Mouse (Mus musculus): ENCODE data around the gene Tmem88b.
"Not testable (repeated sequence)": the region's sequence is repeated elsewhere in the genome, so short reads cannot be mapped to it uniquely, and the experiment has no call there.

The Tmem88b gene

GRCm38 (mm10) chr4:155788833-155789232 lies 3.2 kb upstream of the Tmem88b start:
- DNase-seq (ENCODE audit: low spot score in 2 of 2), result not testable (repeated sequence)

- DNase-seq (ENCODE audit: low spot score in 2 of 2), result no peak
Observed at GRCm38 (mm10) chr4:155788300-155788699, 2.6 kb upstream of the Tmem88b start.

GRCm38 (mm10) chr4:155785246-155785645 lies 428 bp downstream of the Tmem88b start:
- DNase-seq (ENCODE audit: low spot score in 2 of 2), result no peak

GRCm38 (mm10) chr4:155784081-155784701 lies 1.5 kb downstream of the Tmem88b start:
- peak; percentile 76 to 85 for DNase-seq (ENCODE audit: low spot score in 2 of 2)

GRCm38 (mm10) chr4:155783486-155784080 lies 2.1 kb downstream of the Tmem88b start:
- no peak for DNase-seq (ENCODE audit: low spot score in 2 of 2)

DNA sequence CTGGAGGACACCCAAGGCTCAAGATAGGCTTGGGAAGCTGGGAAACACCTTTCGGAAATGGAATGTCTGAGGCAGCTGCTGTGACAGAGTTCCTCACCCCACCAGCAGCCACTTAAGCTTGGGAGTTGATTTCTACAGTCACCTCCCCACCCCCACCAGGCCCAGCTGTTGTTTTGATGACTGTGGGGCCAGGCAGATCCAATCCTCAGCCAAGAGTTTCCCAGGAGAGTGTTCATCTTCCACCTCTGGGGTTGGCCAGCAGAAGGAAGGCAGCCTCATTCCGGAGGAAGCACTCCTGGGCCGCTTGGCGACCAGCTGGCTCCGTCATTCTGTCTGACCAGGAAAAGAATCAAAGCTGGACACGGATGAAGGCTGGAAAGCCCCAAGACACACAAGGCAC lies 4.8 kb downstream of the Tmem88b start:
- DNase-seq (ENCODE audit: low spot score in 2 of 2), result no peak

DNA sequence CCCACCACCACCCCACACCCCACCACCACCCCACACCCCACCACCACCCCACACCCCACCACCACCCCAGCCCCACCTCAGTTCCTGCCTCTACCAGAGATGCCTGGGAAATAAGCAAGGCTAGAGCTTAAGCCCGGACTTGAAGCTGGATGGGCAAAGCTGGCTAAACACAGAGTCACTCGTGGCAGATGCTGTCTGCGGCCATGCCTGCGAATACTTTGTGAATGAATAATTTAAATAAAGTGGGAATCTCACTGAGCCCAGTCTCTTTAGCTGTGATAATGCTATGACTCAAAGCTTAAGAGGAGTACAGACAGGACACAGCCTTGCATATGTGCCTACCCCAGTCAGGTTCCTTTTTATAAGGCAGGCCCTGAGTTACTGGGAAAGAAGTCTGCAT lies 6.2 kb downstream of the Tmem88b start:
- no peak for DNase-seq (ENCODE audit: low spot score in 2 of 2)

DNA sequence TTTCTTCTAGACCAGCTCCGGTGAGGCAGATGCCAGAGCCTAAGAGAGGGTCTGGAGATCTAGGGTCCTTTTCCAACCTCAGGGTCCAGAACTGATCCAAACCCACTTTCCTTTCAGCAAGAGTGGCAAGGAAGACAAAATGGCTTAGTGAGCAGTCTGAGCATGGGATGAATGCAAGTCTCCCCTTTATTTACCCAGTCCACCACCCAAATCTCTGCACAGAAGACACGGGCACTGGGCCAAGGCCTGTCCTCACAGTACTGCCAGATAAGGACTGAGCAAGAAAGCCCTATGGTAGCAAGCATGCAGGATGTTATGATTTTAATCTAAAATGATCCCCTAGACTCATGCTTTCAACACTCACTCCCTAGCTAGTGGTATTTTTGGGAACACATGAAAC lies 7.9 kb downstream of the Tmem88b start:
- DNase-seq (ENCODE audit: low spot score in 2 of 2), result no peak

GRCm38 (mm10) chr4:155776704-155777335 lies 8.9 kb downstream of the Tmem88b start:
- peak; percentile 58 to 62 for DNase-seq (ENCODE audit: low spot score in 2 of 2)

DNA sequence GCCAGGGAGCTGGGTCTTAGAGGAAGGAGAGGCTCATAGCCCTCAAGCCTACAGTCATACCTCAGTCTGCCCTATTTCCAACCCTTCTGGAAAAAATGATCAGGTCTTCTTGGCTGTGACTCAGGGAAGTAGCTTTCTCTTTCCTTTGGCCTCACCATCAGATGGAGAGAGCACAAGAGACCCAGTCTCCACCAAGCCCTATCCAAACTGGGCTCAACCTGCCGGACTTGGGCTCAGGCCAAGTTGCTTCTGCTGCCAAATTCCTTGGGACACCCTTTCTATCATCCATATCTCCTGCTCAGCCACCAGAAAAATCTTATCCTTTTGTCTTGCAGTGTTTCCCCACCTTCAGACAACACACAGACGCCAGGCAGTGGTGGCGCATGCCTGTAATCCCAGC lies 9.8 kb downstream of the Tmem88b start:
- no peak for DNase-seq (ENCODE audit: low spot score in 2 of 2)

DNA sequence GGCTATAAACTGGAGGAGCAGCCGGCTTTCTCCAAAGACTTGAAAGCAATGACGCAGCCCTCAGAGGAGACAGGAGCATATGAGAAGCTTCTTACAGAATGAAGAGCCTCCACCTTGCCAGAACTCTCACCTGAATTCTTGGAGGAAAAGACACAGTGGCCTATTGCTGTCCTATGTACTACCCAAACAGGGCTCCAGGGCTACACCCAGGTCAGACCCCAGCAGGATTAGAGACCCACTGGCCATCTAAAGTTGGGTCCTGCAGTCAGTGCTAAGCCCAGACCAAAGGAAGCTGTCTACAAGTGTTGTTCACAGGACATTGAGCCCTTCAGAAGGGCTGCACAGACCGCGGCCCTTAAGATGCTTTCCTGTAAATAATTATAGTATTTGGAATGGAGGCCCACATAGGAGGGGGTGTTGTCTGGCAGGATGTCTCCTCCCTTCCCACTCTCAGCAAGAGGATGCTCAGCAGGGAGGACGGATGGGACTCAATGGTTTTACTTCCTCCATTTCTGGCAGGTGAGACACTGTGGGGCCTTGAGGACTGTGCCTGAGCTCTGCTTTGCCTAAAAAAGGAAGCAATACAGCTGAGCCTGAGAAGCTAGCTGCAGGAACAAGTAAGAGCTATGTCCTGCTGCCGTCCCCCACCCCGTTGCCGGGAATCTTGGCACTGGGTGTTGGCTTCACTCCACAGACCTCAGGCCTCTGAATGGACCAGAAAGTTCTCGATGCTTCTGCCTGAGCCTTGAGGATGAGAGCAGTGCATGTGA lies 10.5 kb downstream of the Tmem88b start:
- DNase-seq (ENCODE audit: low spot score in 2 of 2), result peak in 1 of 2 experiments; percentile 47

DNA sequence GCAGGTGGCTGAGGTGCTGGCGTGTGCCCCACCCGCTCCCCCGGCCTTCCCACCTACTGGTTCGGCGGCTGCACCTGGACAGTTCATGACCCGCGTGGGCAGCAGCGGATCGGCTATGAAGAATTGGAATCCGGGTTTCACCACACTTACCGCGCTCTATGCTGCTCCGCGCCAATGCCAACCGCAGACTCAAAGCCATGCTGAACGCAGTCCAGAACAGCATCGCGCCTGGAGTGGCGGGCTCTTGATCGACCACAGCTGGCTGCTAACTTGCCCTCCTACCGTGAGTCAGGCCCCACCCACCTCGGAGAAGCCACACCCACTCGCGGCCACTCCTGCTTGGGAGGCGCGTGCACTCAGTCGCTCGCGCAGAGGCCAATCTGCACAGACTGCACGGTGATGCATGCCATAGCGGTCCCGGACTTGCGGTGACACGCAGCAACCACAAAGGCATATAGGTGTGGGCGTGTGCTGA lies 11.4 kb downstream of the Tmem88b start, which contains the start of gene Vwa1:
Gene Vwa1 (minus strand): TSS at position 419 of the 475 bp plus-strand sequence.
- peak; percentile 85 to 88 for DNase-seq (ENCODE audit: low spot score in 2 of 2)

- no peak for DNase-seq (ENCODE audit: low spot score in 2 of 2)
Observed at GRCm38 (mm10) chr4:155773335-155774078, 12.2 kb downstream of the Tmem88b start.

GRCm38 (mm10) chr4:155772786-155773185 lies 12.9 kb downstream of the Tmem88b start:
- no peak for DNase-seq (ENCODE audit: low spot score in 2 of 2)

DNA sequence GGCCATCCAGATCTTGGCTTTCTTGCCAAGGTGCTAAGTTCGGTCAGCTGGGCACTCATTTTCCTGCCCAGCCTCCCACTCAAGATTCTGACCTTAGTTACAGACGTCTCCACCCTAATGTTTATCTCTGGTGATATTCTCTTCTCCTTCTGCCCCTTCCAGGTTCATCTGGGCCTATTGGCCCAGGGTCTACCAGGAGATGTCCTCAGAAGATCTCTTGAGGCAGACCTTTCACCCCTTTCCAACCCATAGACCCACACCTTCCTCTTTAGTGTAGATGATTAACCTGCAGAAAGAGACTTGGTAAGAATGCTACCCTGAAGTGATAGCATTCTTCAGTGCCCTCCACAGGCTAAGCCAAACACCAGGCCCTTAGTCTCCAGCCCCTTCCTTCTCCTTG lies 14.0 kb downstream of the Tmem88b start:
- no peak for DNase-seq (ENCODE audit: low spot score in 2 of 2)

DNA sequence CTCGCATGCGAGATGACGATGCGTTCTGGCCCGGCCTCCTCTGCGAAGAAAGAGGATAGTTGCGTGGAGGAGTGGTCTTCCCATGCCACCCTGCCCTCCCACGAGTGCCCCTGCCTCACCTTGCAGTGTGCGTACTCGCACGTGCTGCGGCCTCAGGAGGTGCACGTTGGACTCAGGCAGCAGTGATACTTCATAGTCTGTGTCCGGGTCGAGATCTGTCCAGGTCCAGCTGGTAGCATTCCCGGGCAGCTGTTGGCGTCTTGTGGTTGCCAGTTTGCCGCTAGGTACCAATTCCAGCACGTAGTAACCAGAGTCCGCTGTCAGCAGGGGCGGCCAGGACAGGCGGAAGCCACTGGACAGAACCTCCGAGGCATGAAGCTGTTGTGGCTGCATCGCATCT lies 15.0 kb downstream of the Tmem88b start:
- no peak for DNase-seq (ENCODE audit: low spot score in 2 of 2)

GRCm38 (mm10) chr4:155769880-155770512 lies 15.7 kb downstream of the Tmem88b start:
- peak; percentile 89 to 93 for DNase-seq (ENCODE audit: low spot score in 2 of 2)

DNA sequence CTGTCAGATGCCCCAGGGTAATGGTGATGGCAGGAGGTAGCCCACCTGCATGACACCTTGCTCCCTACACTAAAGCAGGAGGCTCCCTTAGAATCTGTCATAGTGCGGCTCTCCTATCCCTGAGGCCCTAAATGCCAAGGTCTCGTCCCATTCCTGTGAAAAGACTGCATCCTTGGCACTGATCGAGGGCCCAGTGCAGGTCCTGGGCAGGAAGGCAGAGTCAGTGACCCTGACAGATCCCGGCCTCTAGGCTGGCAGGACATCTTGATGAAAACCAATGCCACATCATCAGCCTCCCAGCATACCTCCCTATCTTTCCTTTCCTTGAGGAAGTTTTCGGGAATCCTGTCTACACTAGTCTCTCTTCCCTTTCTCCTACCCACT lies 16.2 kb downstream of the Tmem88b start:
- DNase-seq (ENCODE audit: low spot score in 2 of 2), result no peak

GRCm38 (mm10) chr4:155762357-155762756 lies 23.3 kb downstream of the Tmem88b start:
- DNase-seq (ENCODE audit: low spot score in 2 of 2), result no peak

DNA sequence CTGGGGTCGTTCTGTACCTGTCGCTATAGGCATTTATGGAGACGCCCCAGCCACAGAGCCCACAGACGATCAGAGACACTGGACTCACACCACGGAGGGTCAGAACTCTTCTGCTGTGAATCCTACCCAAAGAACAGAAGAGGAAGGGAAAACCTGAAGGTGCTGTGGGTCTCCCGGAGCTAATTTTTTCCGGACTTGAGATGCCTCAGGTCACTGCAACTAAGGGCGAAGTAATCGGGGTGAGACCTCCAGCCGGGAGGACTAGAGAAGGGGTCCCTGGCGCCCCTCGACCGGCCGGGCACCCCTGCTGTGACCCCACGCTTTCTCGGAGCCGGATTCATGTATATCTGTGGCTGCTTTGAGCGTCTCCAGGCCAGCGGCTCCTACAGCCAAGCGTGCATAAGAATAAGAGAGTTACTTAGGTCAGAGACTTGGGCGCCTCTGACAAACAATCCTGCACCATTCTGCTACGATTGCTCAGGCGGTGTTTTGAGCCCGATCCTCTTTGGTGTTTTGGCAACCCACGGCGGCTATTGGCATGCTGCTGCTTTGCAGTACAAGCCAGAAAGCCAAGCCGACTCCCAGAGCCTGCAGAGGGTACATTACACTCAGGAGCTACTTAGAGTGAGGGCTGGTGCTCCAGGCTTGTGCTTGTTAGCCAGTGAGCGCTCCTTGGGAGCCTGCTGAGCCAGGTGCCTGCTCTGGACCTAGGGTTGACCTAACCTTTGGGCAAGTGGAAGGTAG lies 24.1 kb downstream of the Tmem88b start:
- DNase-seq (ENCODE audit: low spot score in 2 of 2), result no peak

Data from right cerebral cortex, adult 2 months (tissue).